Mouse (Mus musculus) midbrain, embryonic 16.5 days (tissue): ENCODE data around the gene Ly75. TPM values are rescaled to one million over a fixed set of nuclear protein-coding genes. Genes with fewer than 3 reads are reported as not detected.

Experiments used
- ATAC-seq: fragments of 200-750 bp; cut with Nextera tagmentation; 2 replicates; pipeline ENCODE4 v1.8.0; 2017; ENCODE audit warnings: moderate TSS enrichment
- H3K27ac ChIP-seq: fragments of 300-500 bp; sonication (generic); 2 replicates; pipeline ENCODE4 v1.5.1; 2014; ENCODE audit warnings: mild to moderate bottlenecking, low read length, mixed read lengths
- H3K27me3 ChIP-seq: fragments of 300-500 bp; sonication (generic); 2 replicates; pipeline ENCODE4 v1.6.1; 2014; ENCODE audit warnings: low read depth, low read length, mixed read lengths; ENCODE audit not compliant: control insufficient read depth, insufficient read depth
- H3K36me3 ChIP-seq: fragments of 300-500 bp; sonication (generic); 2 replicates; pipeline ENCODE4 v1.6.1; 2014; ENCODE audit warnings: mild to moderate bottlenecking, low read length, moderate library complexity, mixed read lengths; ENCODE audit not compliant: control insufficient read depth, insufficient read depth
- H3K4me1 ChIP-seq: fragments of 300-500 bp; sonication (generic); 2 replicates; pipeline ENCODE4 v1.6.1; 2014; ENCODE audit warnings: mild to moderate bottlenecking, low read length, mixed read lengths; ENCODE audit not compliant: control insufficient read depth, insufficient read depth
- H3K4me2 ChIP-seq: fragments of 300-500 bp; sonication (generic); 2 replicates; pipeline ENCODE4 v1.6.1; 2014; ENCODE audit warnings: mild to moderate bottlenecking, low read length, mixed read lengths
- H3K4me3 ChIP-seq: fragments of 300-500 bp; sonication (generic); 2 replicates; pipeline ENCODE4 v1.5.1; 2014; ENCODE audit warnings: low read depth, mild to moderate bottlenecking, low read length, moderate library complexity, mixed read lengths
- H3K9ac ChIP-seq: fragments of 300-500 bp; sonication (generic); 2 replicates; pipeline ENCODE4 v1.6.1; 2014; ENCODE audit warnings: low read depth, low read length, mixed read lengths
- H3K9me3 ChIP-seq: fragments of 300-500 bp; sonication (generic); replicated peaks from 2 replicates; pipeline ENCODE4 v1.6.1; 2014; ENCODE audit warnings: mild to moderate bottlenecking, low read length, mixed read lengths; ENCODE audit not compliant: control insufficient read depth, poor library complexity, severe bottlenecking
- WGBS: fragments of 180-500 bp; shearing (Covaris S2); extraction: QIAGEN DNeasy Blood & Tissue Kit; methylation state at CpG from one replicate; pipeline ENCODE4 v1.1.7; 2014; 5-methylcytosine and 5-hydroxymethylcytosine counted together
- polyA plus RNA-seq: library from polyadenylated mRNA; unstranded; fragments of >200 nt; fragmentation: Nextera tagmentation; extraction: Ambion mirVana; gene quantifications from 2 replicates; pipeline ENCODE4 v1.2.1, GENCODE M21; 2015

Gene Ly75
- polyA plus RNA-seq, 1 experiment from 2014 or later: 1.6 TPM

GRCm38 (mm10) chr2:60384083-60384762 lies 1.1 kb upstream of the Ly75 start:
- no peak overlapping the region for H3K27ac ChIP-seq
- H3K27me3 ChIP-seq: peaks cover 6% of the 10 kb centered on the region
- WGBS: 27% methylated on average over 7 of the region's 7 CpGs
- H3K9ac ChIP-seq: no peak overlapping the region
- H3K4me2 ChIP-seq: no peak overlapping the region
- H3K4me3 ChIP-seq: no peak overlapping the region
- no peaks in the 10 kb centered on the region for H3K36me3 ChIP-seq
- H3K4me1 ChIP-seq: no peaks in the 10 kb centered on the region
- ATAC-seq: no peak
- H3K9me3 ChIP-seq: no peaks in the 10 kb centered on the region

- no peak overlapping the region; the same call in 1 of the 2 replicates for H3K4me3 ChIP-seq
- H3K4me2 ChIP-seq: peak overlapping the region; percentile 96
- no peak overlapping the region for H3K9ac ChIP-seq
- no peak overlapping the region for H3K27ac ChIP-seq
- no peak for ATAC-seq
- H3K4me1 ChIP-seq: no peaks in the 10 kb centered on the region
- H3K9me3 ChIP-seq: no peaks in the 10 kb centered on the region
- no peaks in the 10 kb centered on the region for H3K36me3 ChIP-seq
- peaks cover 6% of the 10 kb centered on the region for H3K27me3 ChIP-seq
- 84% methylated on average over 3 of the region's 3 CpGs for WGBS
Measured at GRCm38 (mm10) chr2:60382346-60382745, 757 bp downstream of the Ly75 start.

- Histone ChIP-seq H3K9ac (no peak overlapping the region), H3K27ac (no peak overlapping the region), H3K36me3 (no peaks in the 10 kb centered on the region), H3K4me3 (no peak overlapping the region), H3K4me2 (no peak overlapping the region), H3K9me3 (no peaks in the 10 kb centered on the region), H3K27me3 (peaks cover 3% of the 10 kb centered on the region; the same call in 1 of the 2 replicates), H3K4me1 (no peaks in the 10 kb centered on the region)
- ATAC-seq: no peak
- WGBS: 87% methylated on average over 5 of the region's 5 CpGs
Measured at GRCm38 (mm10) chr2:60377260-60377659, 5.8 kb downstream of the Ly75 start.

DNA sequence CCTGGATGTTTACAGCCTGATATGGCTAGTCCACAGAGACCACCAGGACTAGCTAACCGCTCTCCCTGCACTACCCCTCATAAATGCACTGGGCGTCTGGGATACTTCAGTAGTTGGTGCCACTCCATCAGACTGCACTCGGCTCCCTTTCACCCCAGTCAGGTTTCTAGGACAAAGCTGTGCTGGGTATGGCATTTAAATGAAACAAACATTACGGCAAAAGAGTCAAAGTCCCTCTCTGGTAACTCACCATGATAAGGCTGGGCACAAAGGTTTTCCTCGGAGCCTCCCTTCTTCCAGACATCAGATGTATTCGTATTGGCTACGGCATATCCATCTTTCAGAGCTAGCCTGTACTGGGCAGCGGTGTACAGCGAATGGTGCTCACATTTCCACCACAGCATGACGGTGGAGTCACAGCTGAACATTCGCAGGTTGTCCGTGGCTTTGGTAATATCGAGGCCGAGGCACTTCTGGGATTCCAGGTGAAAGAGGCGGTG lies 7.4 kb downstream of the Ly75 start:
- ATAC-seq: no peak

GRCm38 (mm10) chr2:60375126-60375525 lies 8.0 kb downstream of the Ly75 start:
- Histone ChIP-seq H3K27me3 (no peaks in the 10 kb centered on the region), H3K4me1 (no peaks in the 10 kb centered on the region), H3K4me2 (no peak overlapping the region), H3K9ac (no peak overlapping the region), H3K36me3 (no peaks in the 10 kb centered on the region), H3K27ac (no peak overlapping the region), H3K4me3 (no peak overlapping the region), H3K9me3 (no peaks in the 10 kb centered on the region)
- WGBS: 93% methylated on average over 8 of the region's 8 CpGs
- ATAC-seq: no peak

More for the DNA sequence above, 7.4 kb downstream of the Ly75 start:
- no peak overlapping the region for H3K4me3 ChIP-seq
- no peak overlapping the region for H3K9ac ChIP-seq
- no peak overlapping the region for H3K27ac ChIP-seq
- no peaks in the 10 kb centered on the region for H3K9me3 ChIP-seq
- no peaks in the 10 kb centered on the region for H3K36me3 ChIP-seq
- no peaks in the 10 kb centered on the region for H3K27me3 ChIP-seq
- 96% methylated on average over 15 of the region's 15 CpGs for WGBS
- H3K4me1 ChIP-seq: no peaks in the 10 kb centered on the region
- no peak overlapping the region for H3K4me2 ChIP-seq

DNA sequence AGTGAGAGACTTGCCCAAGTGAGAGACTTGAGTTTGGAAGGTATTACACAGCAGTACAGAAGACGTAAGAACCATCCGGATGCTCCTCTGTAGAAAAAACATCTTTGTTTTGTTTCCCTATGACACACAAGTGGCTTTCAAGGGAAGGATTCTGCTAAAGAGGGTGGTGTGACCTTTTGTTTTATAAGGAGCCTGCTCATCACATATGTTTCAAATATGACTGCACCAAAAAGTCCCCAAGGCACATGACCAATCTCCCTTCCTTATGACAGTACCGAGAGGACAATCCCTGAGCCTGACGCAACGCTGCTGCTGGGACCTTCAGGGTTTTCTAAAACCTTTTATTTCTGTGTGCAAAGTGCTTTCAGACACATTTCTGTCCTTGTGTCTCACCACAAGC lies 12.9 kb downstream of the Ly75 start:
- no peak overlapping the region for H3K4me3 ChIP-seq
- no peak overlapping the region for H3K4me2 ChIP-seq
- ATAC-seq: no peak
- H3K4me1 ChIP-seq: no peaks in the 10 kb centered on the region
- H3K27me3 ChIP-seq: no peaks in the 10 kb centered on the region
- H3K36me3 ChIP-seq: no peaks in the 10 kb centered on the region
- WGBS: 91% methylated on average over 5 of the region's 5 CpGs
- H3K9me3 ChIP-seq: no peaks in the 10 kb centered on the region
- H3K27ac ChIP-seq: no peak overlapping the region
- H3K9ac ChIP-seq: no peak overlapping the region

DNA sequence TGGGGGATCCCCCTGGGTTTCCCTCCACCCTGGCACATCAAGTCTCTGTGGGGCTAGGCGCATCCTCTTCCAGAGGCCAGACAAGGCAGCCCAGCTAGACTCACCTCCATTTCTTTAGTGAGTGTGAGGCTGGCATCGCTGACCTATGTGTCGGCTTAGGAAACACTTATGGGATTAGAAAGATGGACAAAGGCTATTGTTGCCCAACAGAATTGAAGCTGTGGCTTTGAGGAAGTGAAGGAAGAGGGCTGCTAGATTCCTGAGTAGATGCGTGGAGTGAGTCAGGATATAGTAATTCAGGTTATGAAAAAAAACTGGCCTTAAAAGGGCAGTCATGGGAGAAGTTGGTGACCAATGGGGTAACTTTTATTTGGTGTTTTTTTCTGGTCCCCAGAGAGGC lies 13.6 kb downstream of the Ly75 start:
- H3K27ac ChIP-seq: no peak overlapping the region
- WGBS: 61% methylated on average over 4 of the region's 4 CpGs
- H3K27me3 ChIP-seq: no peaks in the 10 kb centered on the region
- H3K9me3 ChIP-seq: no peaks in the 10 kb centered on the region
- H3K4me3 ChIP-seq: no peak overlapping the region
- H3K4me1 ChIP-seq: no peaks in the 10 kb centered on the region
- no peak overlapping the region for H3K4me2 ChIP-seq
- no peak overlapping the region for H3K9ac ChIP-seq
- no peaks in the 10 kb centered on the region for H3K36me3 ChIP-seq
- ATAC-seq: no peak

- H3K9ac ChIP-seq: no peak overlapping the region
- H3K9me3 ChIP-seq: no peaks in the 10 kb centered on the region
- H3K4me1 ChIP-seq: no peaks in the 10 kb centered on the region
- H3K27me3 ChIP-seq: no peaks in the 10 kb centered on the region
- no peak overlapping the region for H3K4me3 ChIP-seq
- H3K27ac ChIP-seq: no peak overlapping the region
- no peak overlapping the region for H3K4me2 ChIP-seq
- no peaks in the 10 kb centered on the region for H3K36me3 ChIP-seq
- whole genome bisulfite sequencing: 93% methylated on average over 7 of the region's 7 CpGs
- no peak for ATAC-seq
Measured at GRCm38 (mm10) chr2:60367871-60368270, 15.2 kb downstream of the Ly75 start.

GRCm38 (mm10) chr2:60367204-60367603 lies 15.9 kb downstream of the Ly75 start:
- Histone ChIP-seq H3K9me3 (no peaks in the 10 kb centered on the region), H3K4me3 (no peak overlapping the region), H3K36me3 (no peaks in the 10 kb centered on the region), H3K4me1 (no peaks in the 10 kb centered on the region), H3K9ac (no peak overlapping the region), H3K27me3 (no peaks in the 10 kb centered on the region), H3K4me2 (no peak overlapping the region), H3K27ac (no peak overlapping the region)
- ATAC-seq: no peak
- 93% methylated on average over 2 of the region's 2 CpGs for WGBS
